Mouse (Mus musculus) MEL (cell line): ENCODE results near the gene Synrg. TPM values are rescaled to one million over a fixed set of nuclear protein-coding genes. Genes with fewer than 3 reads are reported as not detected.

Experiments used
- DNase-seq: peaks from one replicate; pipeline ENCODE4 v3.0.0; 2011; ENCODE audit warnings: low read depth, low spot score
- H3K27ac ChIP-seq: 2 replicates; pipeline ENCODE4 v1.5.1; 2012; ENCODE audit warnings: low read depth, mild to moderate bottlenecking, control low read depth, low read length, moderate library complexity; ENCODE audit not compliant: control insufficient read depth
- H3K27me3 ChIP-seq, 2 experiments: fragments of 150-350 bp in 1 of 2; sonication (generic) in 1 of 2; 2 replicates each; pipeline ENCODE4 v1.6.1; 2012; ENCODE audit warnings: low read length in 2 of 2, mild to moderate bottlenecking in 2 of 2, improper control_type of control experiment in 1 of 2, moderate library complexity in 1 of 2; ENCODE audit not compliant: insufficient read depth in 2 of 2, control insufficient read depth in 1 of 2
- H3K36me3 ChIP-seq, 2 experiments: 2 replicates each; pipeline ENCODE4 v1.6.1; 2012 to 2014; ENCODE audit warnings: low read length in 2 of 2, improper control_type of control experiment in 1 of 2, inconsistent platforms in 1 of 2, mild to moderate bottlenecking in 1 of 2; ENCODE audit not compliant: insufficient read depth in 2 of 2, control insufficient read depth in 1 of 2
- H3K4me1 ChIP-seq, 2 experiments: fragments of 150-350 bp in 1 of 2; sonication (generic) in 1 of 2; 2 replicates each; pipeline ENCODE4 v1.6.1; 2012; ENCODE audit warnings: low read length in 2 of 2, improper control_type of control experiment in 1 of 2, mild to moderate bottlenecking in 1 of 2; ENCODE audit not compliant: insufficient read depth in 2 of 2, control insufficient read depth in 1 of 2
- H3K4me3 ChIP-seq, 2 experiments: fragments of 150-350 bp in 1 of 2; sonication (generic) in 1 of 2; 2 replicates each; pipeline ENCODE4 v1.5.1; 2012; ENCODE audit warnings: low read depth in 2 of 2, low read length in 2 of 2, mild to moderate bottlenecking in 2 of 2, moderate library complexity in 2 of 2, control low read depth in 1 of 2, improper control_type of control experiment in 1 of 2; ENCODE audit not compliant: control insufficient read depth in 1 of 2, insufficient read depth in 1 of 2
- H3K79me2 ChIP-seq: 2 replicates; pipeline ENCODE4 v1.6.1; 2012; ENCODE audit warnings: mild to moderate bottlenecking, low read length, moderate library complexity; ENCODE audit not compliant: control insufficient read depth, poor library complexity, insufficient read depth
- H3K9ac ChIP-seq: 2 replicates; pipeline ENCODE4 v1.6.1; 2012; ENCODE audit warnings: low read depth, mild to moderate bottlenecking, control low read depth, low read length, moderate library complexity; ENCODE audit not compliant: control insufficient read depth, poor library complexity, severe bottlenecking
- H3K9me3 ChIP-seq: fragments of 150-350 bp; sonication (generic); replicated peaks from 2 replicates; pipeline ENCODE4 v1.6.1; 2012; ENCODE audit warnings: mild to moderate bottlenecking, low read length, improper control_type of control experiment, moderate library complexity; ENCODE audit not compliant: insufficient read depth
- BHLHE40 ChIP-seq: IDR thresholded peaks from 2 replicates; pipeline ENCODE4 v1.6.1; 2012; ENCODE audit warnings: low read depth, mild to moderate bottlenecking, inconsistent platforms, low read length, improper control_type of control experiment, borderline replicate concordance
- CHD1 ChIP-seq: IDR thresholded peaks from 2 replicates; pipeline ENCODE4 v1.6.1; 2012; ENCODE audit warnings: low read depth, mild to moderate bottlenecking, inconsistent platforms, low read length, improper control_type of control experiment
- CTCF ChIP-seq, 3 experiments: IDR thresholded peaks in 2 of 3; conservative IDR thresholded peaks in 1 of 3; 2 replicates each; pipeline ENCODE4 v1.5.1; 2011 to 2012; ENCODE audit warnings: low read length in 3 of 3, low read depth in 2 of 3, mild to moderate bottlenecking in 2 of 3, improper control_type of control experiment in 1 of 3, inconsistent platforms in 1 of 3, mixed read lengths in 1 of 3, moderate library complexity in 1 of 3; ENCODE audit not compliant: control insufficient read depth in 1 of 3, insufficient read depth in 1 of 3, poor library complexity in 1 of 3, severe bottlenecking in 1 of 3
- ETS1 ChIP-seq: IDR thresholded peaks from 2 replicates; pipeline ENCODE4 v1.6.1; 2012; ENCODE audit warnings: low read depth, mild to moderate bottlenecking, inconsistent platforms, low read length, improper control_type of control experiment, moderate library complexity
- GATA1 ChIP-seq: IDR thresholded peaks from 2 replicates; pipeline ENCODE4 v1.6.1; 2011; ENCODE audit warnings: low read depth, low read length, improper control_type of control experiment
- HCFC1 ChIP-seq: IDR thresholded peaks from 2 replicates; pipeline ENCODE4 v1.6.1; 2012; ENCODE audit warnings: low read depth, mild to moderate bottlenecking, inconsistent platforms, low read length, improper control_type of control experiment, moderate library complexity
- JUND ChIP-seq: IDR thresholded peaks from 2 replicates; pipeline ENCODE4 v1.6.1; 2011; ENCODE audit warnings: low read depth, mild to moderate bottlenecking, improper control_type of control experiment, low read length
- KAT2A ChIP-seq: conservative IDR thresholded peaks from 2 replicates; pipeline ENCODE4 v1.6.1; 2012; ENCODE audit warnings: low read depth, low read length, improper control_type of control experiment, inconsistent platforms
- MAFK ChIP-seq: IDR thresholded peaks from 2 replicates; pipeline ENCODE4 v1.6.1; 2011; ENCODE audit warnings: low read depth, mild to moderate bottlenecking, low read length, improper control_type of control experiment, borderline replicate concordance
- MAX ChIP-seq: IDR thresholded peaks from 2 replicates; pipeline ENCODE4 v1.6.1; 2011; ENCODE audit warnings: low read length, improper control_type of control experiment
- MXI1 ChIP-seq: IDR thresholded peaks from 2 replicates; pipeline ENCODE4 v1.6.1; 2011; ENCODE audit warnings: mild to moderate bottlenecking, low read depth, low read length, improper control_type of control experiment
- MYB ChIP-seq: IDR thresholded peaks from 2 replicates; pipeline ENCODE4 v1.6.1; 2011; ENCODE audit warnings: mild to moderate bottlenecking, low read depth, low read length, improper control_type of control experiment
- MYC ChIP-seq: IDR thresholded peaks from 2 replicates; pipeline ENCODE4 v1.6.1; 2011; ENCODE audit warnings: low read depth, mild to moderate bottlenecking, low read length, improper control_type of control experiment, moderate library complexity
- NELFE ChIP-seq: IDR thresholded peaks from 2 replicates; pipeline ENCODE4 v1.6.1; 2011; ENCODE audit warnings: low read depth, low read length, improper control_type of control experiment
- NRF1 ChIP-seq: IDR thresholded peaks from 2 replicates; pipeline ENCODE4 v1.6.1; 2014; ENCODE audit warnings: low read depth, mild to moderate bottlenecking, inconsistent platforms, low read length, improper control_type of control experiment, moderate library complexity; ENCODE audit not compliant: poor library complexity, insufficient read depth, severe bottlenecking
- POLR2A ChIP-seq, 2 experiments: IDR thresholded peaks; 2 replicates each; pipeline ENCODE4 v1.6.1; 2011 to 2012; ENCODE audit warnings: low read length in 2 of 2, mild to moderate bottlenecking in 2 of 2, control low read depth in 1 of 2, improper control_type of control experiment in 1 of 2, low read depth in 1 of 2, moderate library complexity in 1 of 2; ENCODE audit not compliant: control insufficient read depth in 1 of 2, insufficient read depth in 1 of 2, poor library complexity in 1 of 2
- RCOR1 ChIP-seq: IDR thresholded peaks from 2 replicates; pipeline ENCODE4 v1.6.1; 2012; ENCODE audit warnings: low read depth, mild to moderate bottlenecking, inconsistent platforms, low read length, improper control_type of control experiment
- SMC3 ChIP-seq: IDR thresholded peaks from 2 replicates; pipeline ENCODE4 v1.6.1; 2011; ENCODE audit warnings: low read depth, low read length, improper control_type of control experiment
- TCF12 ChIP-seq: IDR thresholded peaks from 2 replicates; pipeline ENCODE4 v1.6.1; 2014; ENCODE audit warnings: low read depth, mild to moderate bottlenecking, inconsistent platforms, low read length, improper control_type of control experiment, moderate library complexity
- USF1 ChIP-seq: IDR thresholded peaks from 2 replicates; pipeline ENCODE4 v1.6.1; 2014; ENCODE audit warnings: low read depth, mild to moderate bottlenecking, inconsistent platforms, low read length, improper control_type of control experiment, moderate library complexity
- USF2 ChIP-seq, 2 experiments: IDR thresholded peaks; 2 replicates each; pipeline ENCODE4 v1.6.1; 2011 to 2012; ENCODE audit warnings: improper control_type of control experiment in 2 of 2, low read length in 2 of 2, borderline replicate concordance in 1 of 2, inconsistent platforms in 1 of 2, low read depth in 1 of 2, mild to moderate bottlenecking in 1 of 2; ENCODE audit not compliant: insufficient read depth in 1 of 2
- ZMIZ1 ChIP-seq: IDR thresholded peaks from 2 replicates; pipeline ENCODE4 v1.6.1; 2012; ENCODE audit warnings: low read depth, mild to moderate bottlenecking, inconsistent platforms, low read length, improper control_type of control experiment, moderate library complexity
- ZNF384 ChIP-seq: IDR thresholded peaks from 2 replicates; pipeline ENCODE4 v1.6.1; 2012; ENCODE audit warnings: low read depth, mild to moderate bottlenecking, inconsistent platforms, low read length, improper control_type of control experiment
- polyA plus RNA-seq, 2 experiments: library from polyadenylated mRNA; stranded (reverse) in 1 of 2; unstranded in 1 of 2; fragments of >175 nt in 1 of 2; fragments of >200 nt in 1 of 2; gene quantifications; 2 replicates each; pipeline versions ENCODE4 v1.2.1 to v1.2.4; 2012; ENCODE audit warnings: low replicate concordance in 2 of 2, low read depth in 1 of 2; ENCODE audit not compliant: insufficient read length in 2 of 2, insufficient read depth in 1 of 2, missing spikeins in 1 of 2
- total RNA-seq: library from RNA; depleted of rRNA; stranded (reverse); fragments of 300-350 nt; gene quantifications from 2 replicates; pipeline ENCODE4 v1.2.3, GENCODE M21; 2012

Gene Synrg
- total and polyA plus RNA-seq, 3 experiments: 24.7 to 75.3 (median 26.4) TPM

DNA sequence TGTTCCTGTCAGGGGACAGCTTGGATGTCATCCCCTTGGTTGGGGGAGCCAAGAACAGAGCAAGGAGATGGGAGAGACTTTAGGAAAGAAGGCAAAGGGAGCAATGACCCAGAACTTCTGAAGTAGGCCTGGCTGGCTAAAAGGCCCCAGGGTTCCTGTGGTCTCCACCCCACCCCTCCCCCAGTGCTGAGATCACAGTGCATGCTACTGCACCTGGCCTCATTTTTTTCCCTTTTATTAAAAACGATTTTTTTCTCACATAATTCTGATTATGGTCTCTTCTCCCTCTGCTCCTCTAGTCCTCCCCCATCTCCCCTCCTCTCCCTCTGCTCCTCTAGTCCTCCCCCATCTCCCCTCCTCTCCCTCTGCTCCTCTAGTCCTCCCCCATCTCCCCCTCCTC, 80.8 kb downstream of the Synrg start:
- Histone ChIP-seq H3K4me3 (no peak overlapping the region), H3K4me1 (no peaks in the 10 kb centered on the region), H3K27me3 (no peaks in the 10 kb centered on the region), H3K36me3 (peaks cover 0 to 2% of the 10 kb centered on the region in 2 experiments; a peak in 2 of 4 replicates), H3K9me3 (no peaks in the 10 kb centered on the region), H3K9ac (no peak overlapping the region), H3K79me2 (no peaks in the 10 kb centered on the region), H3K27ac (no peak overlapping the region)
- no peak for DNase-seq
- no peak for TF ChIP-seq CTCF (IDR thresholded peaks at IDR 0.05 in 2 of 3, conservative IDR thresholded peaks at IDR 0.05 in 1 of 3; ENCODE audit: control insufficient read depth in 1 of 3, insufficient read depth in 1 of 3, low read depth in 2 of 3, low read length in 3 of 3, poor library complexity in 1 of 3, severe bottlenecking in 1 of 3)
- TF ChIP-seq MYC: no peak
- no peak for TF ChIP-seq NELFE
- no peak for TF ChIP-seq BHLHE40
- TF ChIP-seq ETS1: no peak
- no peak for TF ChIP-seq RCOR1
- TF ChIP-seq MAFK: no peak
- TF ChIP-seq GATA1: no peak
- no peak for TF ChIP-seq TCF12

DNA sequence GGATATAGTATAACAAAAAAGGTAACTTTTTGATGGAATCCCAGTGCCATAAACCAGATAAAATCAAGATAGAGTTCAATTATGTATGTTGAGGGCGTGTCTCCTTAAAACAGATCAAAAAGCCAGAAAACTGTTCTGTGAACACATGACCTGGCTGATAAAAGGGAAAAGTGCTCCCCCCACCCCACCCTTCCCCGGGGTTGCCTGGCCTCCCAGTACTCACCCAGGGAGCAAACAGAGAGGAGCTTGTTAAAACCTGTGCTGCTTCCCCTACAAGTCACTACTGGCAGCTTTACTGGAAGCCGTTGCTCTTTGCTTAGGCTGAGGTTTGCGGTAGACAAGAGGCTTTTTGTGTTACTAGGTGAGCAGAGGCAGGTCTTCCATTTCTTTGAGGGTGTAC, 83.0 kb downstream of the Synrg start:
- Histone ChIP-seq H3K27ac (no peak overlapping the region), H3K36me3 (no peaks in the 10 kb centered on the region; a peak in 1 of 4 replicates), H3K4me1 (no peaks in the 10 kb centered on the region), H3K79me2 (no peaks in the 10 kb centered on the region), H3K4me3 (no peak overlapping the region), H3K27me3 (no peaks in the 10 kb centered on the region), H3K9me3 (no peaks in the 10 kb centered on the region), H3K9ac (no peak overlapping the region)
- TF ChIP-seq NRF1 (no peak), USF1 (0 out of 2 replicates have a peak, but pooled peaks have one; percentile 52)
- DNase-seq: no peak

DNA sequence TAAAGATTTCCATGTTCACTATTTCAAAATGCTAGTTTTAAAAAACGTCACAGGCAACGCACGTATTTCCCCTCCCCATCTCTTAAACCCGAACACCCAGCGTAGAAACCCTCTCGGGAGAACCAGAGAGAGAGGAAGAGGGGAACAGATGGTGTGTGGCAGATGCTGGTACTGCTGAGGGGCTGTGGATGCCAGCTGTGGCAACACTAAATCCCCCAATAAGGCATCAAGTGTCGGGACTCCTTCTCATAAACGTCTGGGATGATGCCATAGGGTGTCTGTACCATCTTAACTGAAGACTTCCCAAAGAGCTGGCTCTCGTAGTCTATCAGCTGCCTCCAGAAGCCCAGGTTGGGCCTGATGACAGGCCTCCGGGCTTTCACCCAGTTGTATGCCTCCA, 84.2 kb downstream of the Synrg start:
- Histone ChIP-seq H3K9ac (no peak overlapping the region), H3K4me1 (no peaks in the 10 kb centered on the region)
- DNase-seq: no peak
- no peak for TF ChIP-seq HCFC1
- TF ChIP-seq SMC3: no peak
- TF ChIP-seq MXI1: no peak
- no peak for TF ChIP-seq MYB
- TF ChIP-seq CHD1: no peak
- no peak for TF ChIP-seq KAT2A
- TF ChIP-seq MAX: no peak
- TF ChIP-seq ZNF384: no peak
- TF ChIP-seq ZMIZ1: no peak
- TF ChIP-seq USF2 (IDR thresholded peaks at IDR 0.05; ENCODE audit: borderline replicate concordance in 1 of 2, insufficient read depth in 1 of 2, low read depth in 1 of 2, low read length in 2 of 2): no peak
- no peak for TF ChIP-seq USF1
- no peak for TF ChIP-seq JUND
- no peak for TF ChIP-seq TCF12
- TF ChIP-seq POLR2A (IDR thresholded peaks at IDR 0.05; ENCODE audit: control insufficient read depth in 1 of 2, insufficient read depth in 1 of 2, low read depth in 1 of 2, low read length in 2 of 2, poor library complexity in 1 of 2): no peak
- TF ChIP-seq NRF1: no peak
- TF ChIP-seq, all 39 proteins: peak for 0
- no peaks in the 10 kb centered on the region for H3K79me2 ChIP-seq
- H3K27ac ChIP-seq: no peak overlapping the region
- no peak overlapping the region for H3K4me3 ChIP-seq
- H3K27me3 ChIP-seq: no peaks in the 10 kb centered on the region
- H3K9me3 ChIP-seq: no peaks in the 10 kb centered on the region
- H3K36me3 ChIP-seq: no peaks in the 10 kb centered on the region
